Mouse (Mus musculus): ENCODE results near the gene Adat3.
"Not testable (repeated sequence)": the region's sequence is repeated elsewhere in the genome, so short reads cannot be mapped to it uniquely, and the experiment has no call there.

The Adat3 gene

DNA sequence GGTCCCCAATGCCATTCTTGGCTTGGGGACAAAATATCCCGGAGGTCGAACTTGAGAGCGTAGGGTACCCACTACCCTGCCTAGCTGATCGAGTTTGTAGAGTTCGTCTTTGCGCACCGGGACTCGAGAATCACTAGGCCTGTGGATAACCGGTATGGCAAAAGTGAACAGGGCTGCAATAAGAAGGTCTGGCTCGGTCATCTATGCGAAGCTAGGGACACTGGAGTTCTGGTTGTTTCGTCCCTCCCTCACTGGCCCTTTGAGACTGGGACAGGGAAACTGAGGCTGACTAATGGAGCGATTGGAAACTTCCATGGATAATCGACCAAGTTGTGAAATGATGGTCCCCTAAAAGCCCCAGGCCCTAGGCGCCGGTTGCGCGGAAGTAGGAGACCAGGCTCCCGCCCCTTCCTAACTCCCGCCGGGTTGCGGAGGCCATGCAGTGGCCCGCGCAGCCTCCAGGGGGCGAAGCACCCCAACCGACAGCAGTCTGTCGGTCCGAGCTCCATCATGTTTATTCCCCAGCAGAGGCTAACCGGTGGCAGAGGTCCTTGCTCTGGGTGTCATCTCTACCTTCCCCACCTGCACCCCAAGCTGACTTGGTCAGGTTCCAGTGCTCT, 24.4 kb upstream of the Adat3 start:
- in situ Hi-C loops (cut with MseI, MboI), result no loop called here

DNA sequence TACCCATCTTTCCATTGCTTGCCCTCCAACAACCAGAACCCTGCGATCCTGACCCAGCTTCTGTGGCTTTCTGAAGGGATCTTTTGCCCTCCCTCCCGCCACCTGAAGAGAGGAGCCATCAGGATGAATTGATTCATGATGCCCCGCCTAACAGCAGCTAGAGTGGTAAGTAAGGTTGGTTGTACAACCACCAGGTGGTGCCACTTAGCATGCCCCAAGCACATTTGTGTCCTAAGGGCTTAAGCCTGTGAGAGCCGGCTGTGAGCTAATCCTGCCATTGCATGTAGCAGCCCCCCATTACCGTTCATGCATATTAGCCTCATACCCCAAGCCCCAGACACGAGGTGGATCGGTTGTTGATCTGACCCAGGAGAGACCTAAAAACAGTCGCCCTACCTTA, 23.8 kb upstream of the Adat3 start:
- in situ Hi-C loops (cut with MseI, MboI), result no loop called here

DNA sequence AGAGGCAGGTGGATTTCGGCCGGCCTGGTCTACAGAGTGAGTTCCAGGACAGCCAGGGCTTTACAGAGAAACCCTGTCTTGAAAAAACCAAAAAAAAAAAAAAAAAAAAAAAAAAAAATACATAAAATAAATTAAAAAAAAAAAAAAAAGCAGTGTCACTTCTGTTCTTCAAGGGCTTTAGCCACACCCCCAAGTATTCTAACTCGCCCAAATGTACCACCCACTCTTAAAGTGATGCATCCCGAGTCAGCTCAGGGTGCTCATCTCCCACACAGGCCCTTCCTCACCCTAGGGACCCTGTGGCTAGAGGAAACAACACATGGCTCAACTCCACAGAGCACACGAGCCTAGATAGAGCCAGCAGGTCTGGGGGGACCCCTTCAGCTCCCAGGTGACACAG, 19.6 kb upstream of the Adat3 start:
- in situ Hi-C loops (cut with MseI, MboI), result no loop called here

DNA sequence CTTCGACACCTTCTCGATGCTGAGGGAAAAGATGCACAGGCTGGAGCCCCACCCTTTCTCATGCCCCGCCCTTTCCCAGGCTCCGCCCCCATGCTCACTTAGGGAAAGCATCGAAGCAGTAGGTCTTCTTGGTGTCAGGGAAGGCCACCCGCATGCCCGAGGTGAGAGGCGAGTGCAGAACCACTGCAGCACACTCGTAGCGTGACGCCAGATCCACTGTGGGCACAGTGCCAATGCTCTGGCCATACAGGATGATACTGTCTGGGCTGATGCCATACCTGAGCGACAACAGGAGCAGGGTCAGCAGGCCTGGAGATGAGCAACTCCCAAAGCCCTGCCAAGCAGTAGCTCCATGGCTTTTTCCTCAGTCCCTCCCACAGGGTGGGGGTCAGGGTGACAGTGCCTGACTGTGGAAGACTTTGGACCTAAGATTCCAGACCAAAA, 18.6 kb upstream of the Adat3 start:
- in situ Hi-C loops (cut with MseI, MboI), result no loop called here

DNA sequence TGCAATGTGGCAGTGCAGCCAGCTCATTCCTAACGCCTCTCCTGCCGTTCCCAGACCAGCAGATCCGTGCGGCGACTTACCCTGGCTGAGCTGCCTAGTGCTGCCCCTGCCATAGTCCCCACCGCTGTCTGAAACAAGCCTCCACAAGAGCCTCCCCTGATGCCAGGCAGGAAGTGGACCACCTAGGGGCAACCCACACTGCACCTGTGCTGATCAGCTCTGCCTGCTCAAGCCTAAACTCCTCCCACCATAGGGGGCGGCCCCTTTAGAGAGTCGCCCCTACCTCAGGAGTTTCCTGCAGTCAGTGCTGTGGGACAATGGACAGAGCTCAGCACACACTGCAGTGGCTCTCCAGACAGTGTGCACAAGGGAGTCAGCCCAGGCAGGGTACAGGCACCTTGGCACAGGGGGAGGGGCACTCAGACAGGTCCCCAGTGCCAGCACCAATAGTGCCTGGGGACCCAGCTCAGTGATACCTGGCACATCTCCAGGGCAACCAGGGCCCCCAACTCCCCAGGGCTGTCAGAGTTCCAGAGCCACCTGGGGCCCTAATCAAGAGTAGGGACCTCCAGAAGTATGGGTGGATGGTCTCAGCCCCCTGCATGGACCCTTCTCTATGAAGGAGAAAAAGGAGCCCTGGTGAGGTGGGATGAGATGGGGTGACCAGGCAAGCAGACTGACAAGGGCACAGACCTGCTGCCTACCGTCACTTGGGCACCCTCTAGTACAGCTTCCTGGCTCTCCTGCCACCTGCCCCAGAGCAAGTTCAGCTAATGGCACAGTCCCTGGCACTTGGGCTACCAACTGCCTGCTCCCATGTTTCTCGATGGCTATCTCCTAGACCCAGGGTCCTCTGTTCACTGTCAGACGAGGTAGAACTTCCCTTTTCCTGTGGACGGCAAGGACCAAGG, 17.8 kb upstream of the Adat3 start:
- in situ Hi-C loops (cut with MseI, MboI), result no loop called here

GRCm38 (mm10) chr10:80585581-80585980, 17.1 kb upstream of the Adat3 start:
- in situ Hi-C loops (cut with MseI, MboI), result no loop called here

GRCm38 (mm10) chr10:80586407-80587304, 16.0 kb upstream of the Adat3 start:
- in situ Hi-C loops (cut with MseI, MboI), result no loop called here

GRCm38 (mm10) chr10:80587305-80587657, 15.4 kb upstream of the Adat3 start:
- in situ Hi-C loops (cut with MseI, MboI), result no loop called here

- in situ Hi-C loops (cut with MseI, MboI), result no loop called here
Observed at GRCm38 (mm10) chr10:80589127-80589878, 13.4 kb upstream of the Adat3 start.

- in situ Hi-C loops (cut with MseI, MboI), result no loop called here
Observed at GRCm38 (mm10) chr10:80589879-80590854, 12.5 kb upstream of the Adat3 start, which contains the start of gene Abhd17a. Gene Abhd17a (minus strand): TSS chr10:80590341.

GRCm38 (mm10) chr10:80596318-80596717, 6.4 kb upstream of the Adat3 start:
- in situ Hi-C loops (cut with MseI, MboI), result no loop called here

DNA sequence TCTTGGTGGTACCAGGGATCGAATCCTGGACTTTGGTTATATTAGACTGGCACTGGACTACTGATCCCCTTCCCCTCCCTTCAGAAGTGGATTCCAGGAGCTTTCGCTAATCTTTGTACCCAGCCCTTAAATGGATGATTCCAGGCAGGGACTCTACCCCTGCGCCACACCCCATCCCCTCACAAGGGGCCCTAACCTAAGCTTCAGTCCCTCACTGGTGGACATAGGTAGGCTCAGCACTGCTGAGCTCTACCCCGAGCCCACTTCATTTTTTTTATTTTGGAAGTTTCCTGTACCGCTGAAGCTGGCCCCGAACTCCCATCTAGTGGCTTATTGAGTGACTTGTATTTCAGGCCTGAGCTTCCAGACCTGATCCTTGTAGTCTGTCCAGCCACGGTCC, 684 bp downstream of the Adat3 start:
- in situ Hi-C loops (cut with MseI, MboI), result no loop called here

- in situ Hi-C loops (cut with MseI, MboI), result no loop called here
Observed at GRCm38 (mm10) chr10:80604001-80604509, 1.4 kb downstream of the Adat3 start.

DNA sequence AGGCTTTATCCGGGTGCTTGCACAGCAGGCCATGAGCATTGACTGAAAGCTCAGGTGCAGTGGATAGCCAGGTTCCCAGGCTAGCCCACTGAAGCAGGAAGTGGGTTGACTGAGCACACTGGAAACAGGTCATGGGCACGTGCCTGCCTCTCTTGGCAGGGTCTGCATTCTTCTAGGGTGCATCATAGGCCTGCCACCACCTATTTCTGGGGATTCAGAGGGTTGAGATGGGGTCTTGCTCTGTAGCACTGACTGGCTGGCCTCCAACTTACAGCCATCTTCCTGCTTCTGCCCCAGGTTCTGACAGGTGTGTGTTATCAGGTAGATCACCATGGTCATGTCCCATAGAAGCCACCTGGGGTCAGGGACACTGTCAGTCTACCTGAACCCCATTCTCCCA, 2.3 kb downstream of the Adat3 start:
- in situ Hi-C loops (cut with MseI, MboI), result no loop called here

DNA sequence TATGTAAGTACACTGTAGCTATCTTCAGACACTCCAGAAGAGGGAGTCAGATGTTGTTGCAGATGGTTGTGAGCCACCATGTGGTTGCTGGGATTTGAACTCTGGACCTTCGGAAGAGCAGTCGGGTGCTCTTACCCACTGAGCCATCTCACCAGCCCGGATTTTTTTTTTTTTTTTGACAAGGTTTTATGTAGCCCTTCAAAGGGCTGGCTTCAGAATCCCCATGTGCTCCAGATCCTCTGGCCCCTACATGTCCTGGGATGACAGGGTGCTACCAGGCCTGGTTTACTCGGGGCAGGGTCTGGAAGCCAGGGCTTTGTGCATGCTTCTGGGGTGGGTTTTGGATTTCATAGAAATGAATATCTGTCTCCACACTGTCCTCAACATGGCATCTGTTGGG, 3.0 kb downstream of the Adat3 start, which contains the start of gene Gm49322:
Gene Gm49322, plus strand, starts transcription at position 301 of the 400 bp plus-strand sequence.
- in situ Hi-C loops (cut with MseI, MboI), result not testable (repeated sequence)

DNA sequence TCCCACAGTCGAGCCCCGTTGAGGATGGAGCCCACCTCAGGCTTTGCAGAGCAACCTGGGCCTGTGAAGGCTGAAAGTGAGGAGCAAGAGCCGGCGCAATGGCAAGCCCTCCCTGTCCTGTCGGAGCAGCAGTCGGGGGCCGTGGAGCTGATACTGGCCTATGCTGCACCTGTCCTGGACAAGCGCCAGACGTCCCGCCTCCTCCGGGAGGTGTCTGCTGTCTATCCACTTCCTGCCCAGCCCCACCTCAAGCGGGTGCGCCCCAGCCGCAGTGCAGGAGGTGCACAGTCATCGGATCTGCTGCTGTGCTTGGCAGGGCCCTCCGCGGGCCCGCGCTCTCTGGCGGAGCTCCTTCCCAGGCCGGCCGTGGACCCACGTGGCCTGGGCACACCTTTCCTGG, 3.6 kb downstream of the Adat3 start:
- in situ Hi-C loops (cut with MseI, MboI), result no loop called here

DNA sequence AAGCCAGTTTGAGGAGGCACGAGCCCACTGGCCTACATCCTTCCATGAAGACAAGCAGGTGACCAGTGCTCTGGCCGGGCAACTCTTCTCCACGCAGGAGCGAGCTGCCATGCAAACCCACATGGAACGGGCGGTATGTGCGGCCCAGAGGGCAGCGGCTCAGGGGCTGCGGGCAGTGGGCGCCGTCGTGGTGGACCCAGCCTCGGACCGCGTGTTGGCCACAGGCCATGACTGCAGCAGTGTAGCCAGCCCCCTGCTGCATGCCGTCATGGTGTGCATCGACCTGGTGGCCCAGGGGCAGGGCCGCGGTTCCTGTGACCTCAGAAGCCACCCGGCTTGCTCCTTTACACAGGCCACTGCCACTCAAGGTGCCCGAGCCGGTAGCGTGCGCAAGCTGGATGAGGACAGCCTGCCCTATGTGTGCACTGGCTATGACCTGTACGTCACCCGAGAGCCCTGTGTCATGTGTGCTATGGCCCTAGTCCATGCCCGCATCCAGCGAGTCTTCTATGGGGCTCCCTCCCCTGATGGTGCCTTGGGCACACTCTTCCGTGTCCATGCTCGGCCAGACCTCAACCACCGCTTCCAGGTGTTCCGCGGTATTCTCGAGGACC, 4.2 kb downstream of the Adat3 start:
- in situ Hi-C loops (cut with MseI, MboI), result no loop called here

- in situ Hi-C loops (cut with MseI, MboI), result no loop called here
Observed at GRCm38 (mm10) chr10:80608435-80608834, 5.8 kb downstream of the Adat3 start.

DNA sequence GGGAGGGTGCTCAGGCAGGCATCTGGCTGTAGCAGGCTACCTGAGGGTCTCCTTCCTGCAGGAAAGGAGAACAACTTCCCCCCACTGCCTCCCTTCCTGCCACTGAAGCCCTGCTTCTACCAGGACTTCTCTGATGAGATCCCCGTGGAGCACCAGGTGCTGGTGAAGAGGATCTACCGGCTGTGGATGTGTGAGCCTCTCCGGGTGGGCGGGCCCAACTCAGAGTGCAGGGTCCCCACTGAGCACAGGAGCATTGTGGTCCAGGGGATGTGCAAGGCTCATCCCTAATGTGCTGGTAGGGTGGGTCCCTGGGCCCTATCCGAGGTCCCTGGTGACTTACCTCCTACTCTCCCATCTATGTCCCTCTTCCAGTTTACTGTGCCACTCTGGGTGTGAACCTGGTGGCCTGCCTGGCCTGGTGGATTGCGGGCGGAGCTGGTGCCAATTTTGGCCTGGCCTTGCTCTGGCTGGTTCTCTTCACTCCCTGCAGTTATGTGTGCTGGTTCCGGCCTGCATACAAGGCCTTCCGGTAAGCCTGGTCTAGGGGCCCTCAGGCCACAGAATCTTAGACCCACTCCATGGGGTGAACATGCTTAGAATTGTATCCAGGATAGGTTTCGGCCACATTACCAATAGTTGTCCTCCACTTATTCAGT, 6.7 kb downstream of the Adat3 start:
- in situ Hi-C loops (cut with MseI, MboI), result no loop called here

Measured in mouse trophoblast stem cell (cell line).